Mouse (Mus musculus) E14TG2a.4 (cell line): ENCODE results near the gene B3galnt1.

Experiments
- CTCF ChIP-seq: conservative IDR thresholded peaks from 2 replicates; pipeline ENCODE4 v1.5.1; 2014; ENCODE audit warnings: low read length
- NANOG ChIP-seq: IDR thresholded peaks from 2 replicates; pipeline ENCODE4 v1.6.1; 2014; ENCODE audit warnings: borderline replicate concordance, low read length, mixed read lengths

DNA sequence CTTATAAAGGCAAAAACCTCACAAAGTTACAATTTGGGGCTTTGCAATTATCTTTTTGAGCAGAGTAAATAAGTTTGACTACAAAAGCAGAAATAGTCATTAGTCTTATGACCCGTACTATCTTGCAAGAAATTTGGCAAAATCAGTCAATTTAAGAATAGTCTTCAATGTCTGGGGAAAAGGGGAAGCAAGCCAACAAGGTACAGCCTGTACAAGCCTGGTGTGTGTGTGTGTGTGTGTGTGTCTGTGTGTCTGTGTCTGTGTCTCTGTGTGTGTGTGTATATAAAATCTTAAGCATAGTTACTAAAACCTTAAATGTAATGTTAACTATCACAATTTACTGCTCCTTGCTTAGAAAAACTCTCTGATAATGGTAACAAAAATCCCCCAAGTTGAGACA lies 8.2 kb upstream of the B3galnt1 start:
- TF ChIP-seq CTCF (no peak), NANOG (no peak)
